Mouse (Mus musculus) forebrain, embryonic 14.5 days (tissue): Measurements from ENCODE around the gene 4930467E23Rik. TPM values are rescaled to one million over a fixed set of nuclear protein-coding genes. Genes with fewer than 3 reads are reported as not detected.
"Not testable (repeated sequence)": the region's sequence is repeated elsewhere in the genome, so short reads cannot be mapped to it uniquely, and the experiment has no call there.

Experiments used
- ATAC-seq: fragments of 200-750 bp; cut with Nextera tagmentation; 2 replicates; pipeline ENCODE4 v1.8.0; 2017; ENCODE audit warnings: mild to moderate bottlenecking, moderate library complexity
- DNase-seq: peaks from one replicate; pipeline ENCODE4 v3.0.0-alpha.2; 2015; ENCODE audit warnings: low spot score
- H3K27ac ChIP-seq: fragments of 300-500 bp; sonication (generic); 2 replicates; pipeline ENCODE4 v1.5.1; 2014; ENCODE audit warnings: low read depth, mild to moderate bottlenecking, control low read depth, low read length, moderate library complexity
- H3K27me3 ChIP-seq: fragments of 300-500 bp; sonication (generic); replicated peaks from 2 replicates; pipeline ENCODE4 v1.6.1; 2014; ENCODE audit warnings: low read length, control low read depth, mixed read lengths; ENCODE audit not compliant: control insufficient read depth, insufficient read depth
- H3K36me3 ChIP-seq: fragments of 300-500 bp; sonication (generic); 2 replicates; pipeline ENCODE4 v1.6.1; 2014; ENCODE audit warnings: low read length, control low read depth; ENCODE audit not compliant: control insufficient read depth, insufficient read depth
- H3K4me1 ChIP-seq: fragments of 300-500 bp; sonication (generic); 2 replicates; pipeline ENCODE4 v1.6.1; 2014; ENCODE audit warnings: antibody characterized with exemption, low read length, control low read depth; ENCODE audit not compliant: control insufficient read depth, insufficient read depth
- H3K4me2 ChIP-seq: fragments of 300-500 bp; sonication (generic); 2 replicates; pipeline ENCODE4 v1.6.1; 2014; ENCODE audit warnings: mild to moderate bottlenecking, control low read depth, low read length
- H3K4me3 ChIP-seq: fragments of 300-500 bp; sonication (generic); 2 replicates; pipeline ENCODE4 v1.5.1; 2014; ENCODE audit warnings: low read depth, low read length, control low read depth
- H3K9ac ChIP-seq: fragments of 300-500 bp; sonication (generic); 2 replicates; pipeline ENCODE4 v1.6.1; 2014; ENCODE audit warnings: mild to moderate bottlenecking, low read length, control low read depth, moderate library complexity
- H3K9me3 ChIP-seq: fragments of 300-500 bp; sonication (generic); replicated peaks from 2 replicates; pipeline ENCODE4 v1.6.1; 2016; ENCODE audit warnings: low read length, control low read depth, mixed read lengths; ENCODE audit not compliant: control insufficient read depth
- WGBS: fragments of 180-500 bp; shearing (Covaris S2); extraction: QIAGEN DNeasy Blood & Tissue Kit; methylation state at CpG from one replicate; pipeline ENCODE4 v1.1.7; 2014; 5-methylcytosine and 5-hydroxymethylcytosine counted together
- polyA plus RNA-seq: library from polyadenylated mRNA; unstranded; fragments of >200 nt; fragmentation: Nextera tagmentation; extraction: Ambion mirVana; gene quantifications from 2 replicates; pipeline ENCODE4 v1.2.1, GENCODE M21; 2014

The 4930467E23Rik gene
- polyA plus RNA-seq, 1 experiment from 2014 or later: not detected

- ATAC-seq, H3K4me2 ChIP-seq, H3K4me3 ChIP-seq, H3K9ac ChIP-seq, H3K4me1 ChIP-seq, DNase-seq, H3K27me3 ChIP-seq, H3K36me3 ChIP-seq, H3K27ac ChIP-seq, H3K9me3 ChIP-seq: not testable (repeated sequence)
These were observed 36.2 kb downstream of the 4930467E23Rik start for GRCm38 (mm10) chr8:19765531-19765930.

- H3K9ac ChIP-seq, H3K4me1 ChIP-seq, H3K27ac ChIP-seq, ATAC-seq, H3K27me3 ChIP-seq, H3K36me3 ChIP-seq, DNase-seq, H3K4me2 ChIP-seq, H3K9me3 ChIP-seq, H3K4me3 ChIP-seq: not testable (repeated sequence)
- 87% methylated on average over 4 of the region's 4 CpGs for WGBS
These were observed 44.1 kb downstream of the 4930467E23Rik start for GRCm38 (mm10) chr8:19773461-19773860.

GRCm38 (mm10) chr8:19776311-19776710 is 46.9 kb downstream of the 4930467E23Rik start:
- not testable (repeated sequence) for H3K27me3 ChIP-seq, H3K4me3 ChIP-seq, DNase-seq, H3K4me2 ChIP-seq, ATAC-seq, H3K27ac ChIP-seq, H3K4me1 ChIP-seq, H3K36me3 ChIP-seq, H3K9me3 ChIP-seq, H3K9ac ChIP-seq

GRCm38 (mm10) chr8:19777500-19777899 is 48.1 kb downstream of the 4930467E23Rik start:
- H3K9ac ChIP-seq, H3K27me3 ChIP-seq: not testable (repeated sequence)
- 37% methylated on average over 2 of the region's 2 CpGs for WGBS

GRCm38 (mm10) chr8:19778126-19778525 is 48.8 kb downstream of the 4930467E23Rik start:
- not testable (repeated sequence) for H3K27me3 ChIP-seq, DNase-seq, H3K9me3 ChIP-seq, ATAC-seq, H3K36me3 ChIP-seq, H3K4me3 ChIP-seq, H3K9ac ChIP-seq, H3K4me1 ChIP-seq, H3K27ac ChIP-seq, H3K4me2 ChIP-seq
- WGBS: 59% methylated on average over 1 of the region's 1 CpGs

More at GRCm38 (mm10) chr8:19777500-19777899, 48.1 kb downstream of the 4930467E23Rik start:
- not testable (repeated sequence) for ATAC-seq, H3K9me3 ChIP-seq, H3K27ac ChIP-seq, H3K36me3 ChIP-seq, DNase-seq, H3K4me3 ChIP-seq, H3K4me1 ChIP-seq, H3K4me2 ChIP-seq

GRCm38 (mm10) chr8:19778891-19779290 is 49.5 kb downstream of the 4930467E23Rik start:
- not testable (repeated sequence) for H3K9ac ChIP-seq, ATAC-seq, DNase-seq, H3K4me2 ChIP-seq, H3K27ac ChIP-seq, H3K4me1 ChIP-seq, H3K4me3 ChIP-seq, H3K27me3 ChIP-seq, H3K9me3 ChIP-seq, H3K36me3 ChIP-seq
- WGBS: 90% methylated on average over 8 of the region's 8 CpGs

- not testable (repeated sequence) for H3K4me3 ChIP-seq, H3K9me3 ChIP-seq, H3K27me3 ChIP-seq, H3K4me2 ChIP-seq, H3K27ac ChIP-seq, H3K4me1 ChIP-seq, DNase-seq, H3K9ac ChIP-seq, ATAC-seq, H3K36me3 ChIP-seq
- 94% methylated on average over 4 of the region's 4 CpGs for WGBS
These were observed 50.8 kb downstream of the 4930467E23Rik start for GRCm38 (mm10) chr8:19780212-19780611.

GRCm38 (mm10) chr8:19780658-19781057 is 51.3 kb downstream of the 4930467E23Rik start:
- H3K4me3 ChIP-seq: not testable (repeated sequence)

GRCm38 (mm10) chr8:19781328-19782114 is 52.1 kb downstream of the 4930467E23Rik start:
- H3K27me3 ChIP-seq, H3K9ac ChIP-seq, H3K4me3 ChIP-seq, H3K4me2 ChIP-seq, H3K36me3 ChIP-seq, DNase-seq, H3K9me3 ChIP-seq, ATAC-seq, H3K4me1 ChIP-seq, H3K27ac ChIP-seq: not testable (repeated sequence)
- 89% methylated on average over 5 of the region's 5 CpGs for WGBS

More at GRCm38 (mm10) chr8:19780658-19781057, 51.3 kb downstream of the 4930467E23Rik start:
- not testable (repeated sequence) for H3K9ac ChIP-seq, H3K27ac ChIP-seq, H3K36me3 ChIP-seq, DNase-seq, H3K4me1 ChIP-seq, H3K9me3 ChIP-seq, H3K4me2 ChIP-seq, H3K27me3 ChIP-seq, ATAC-seq
